Mouse (Mus musculus): ENCODE results near the gene Btg2. TPM values are rescaled to one million over a fixed set of nuclear protein-coding genes. Genes with fewer than 3 reads are reported as not detected.

Gene Btg2
- total RNA-seq, 2 experiments from 2014 or later, result 25.6 to 27.8 TPM

DNA sequence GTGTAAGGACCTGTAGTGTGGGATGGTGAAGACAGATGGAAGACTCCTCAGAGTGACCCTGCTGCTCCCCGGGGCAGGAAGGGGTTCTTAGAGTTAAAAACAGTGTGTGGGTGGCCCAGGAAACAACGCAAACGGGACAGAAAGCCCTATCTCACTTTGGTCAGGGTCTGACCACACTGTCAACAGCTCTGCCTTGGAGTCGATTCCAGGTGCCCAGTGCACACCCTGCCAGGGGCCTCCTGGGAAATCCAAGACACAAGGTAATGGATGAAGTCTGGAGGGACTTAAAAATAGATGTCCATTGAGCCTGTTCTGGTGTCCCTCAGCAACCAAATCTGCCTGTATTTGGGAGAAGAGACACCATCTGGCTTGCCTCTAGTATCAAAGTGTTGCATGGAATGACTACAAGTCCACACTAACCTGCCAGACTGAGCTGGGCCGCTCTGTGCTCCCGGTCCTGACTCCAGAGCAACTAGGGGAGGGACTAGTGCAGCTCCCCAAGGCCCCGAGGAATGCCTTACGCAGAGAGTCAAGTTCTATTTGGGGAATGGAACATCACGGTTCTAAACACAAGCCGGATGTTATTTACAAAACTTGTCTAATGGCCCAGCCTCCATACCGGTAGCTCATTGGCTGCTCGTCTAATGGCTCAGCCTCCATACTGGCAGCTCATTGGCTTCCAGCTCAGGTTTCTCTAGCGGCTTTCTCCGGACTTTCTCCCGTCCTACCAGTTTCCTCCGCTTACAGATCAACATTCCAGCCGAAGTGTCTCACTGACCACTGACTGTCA is 20.0 kb upstream of the Btg2 start:
- peak; percentile 48 to 64 for DNase-seq (ENCODE audit: low spot score in 2 of 2)

DNA sequence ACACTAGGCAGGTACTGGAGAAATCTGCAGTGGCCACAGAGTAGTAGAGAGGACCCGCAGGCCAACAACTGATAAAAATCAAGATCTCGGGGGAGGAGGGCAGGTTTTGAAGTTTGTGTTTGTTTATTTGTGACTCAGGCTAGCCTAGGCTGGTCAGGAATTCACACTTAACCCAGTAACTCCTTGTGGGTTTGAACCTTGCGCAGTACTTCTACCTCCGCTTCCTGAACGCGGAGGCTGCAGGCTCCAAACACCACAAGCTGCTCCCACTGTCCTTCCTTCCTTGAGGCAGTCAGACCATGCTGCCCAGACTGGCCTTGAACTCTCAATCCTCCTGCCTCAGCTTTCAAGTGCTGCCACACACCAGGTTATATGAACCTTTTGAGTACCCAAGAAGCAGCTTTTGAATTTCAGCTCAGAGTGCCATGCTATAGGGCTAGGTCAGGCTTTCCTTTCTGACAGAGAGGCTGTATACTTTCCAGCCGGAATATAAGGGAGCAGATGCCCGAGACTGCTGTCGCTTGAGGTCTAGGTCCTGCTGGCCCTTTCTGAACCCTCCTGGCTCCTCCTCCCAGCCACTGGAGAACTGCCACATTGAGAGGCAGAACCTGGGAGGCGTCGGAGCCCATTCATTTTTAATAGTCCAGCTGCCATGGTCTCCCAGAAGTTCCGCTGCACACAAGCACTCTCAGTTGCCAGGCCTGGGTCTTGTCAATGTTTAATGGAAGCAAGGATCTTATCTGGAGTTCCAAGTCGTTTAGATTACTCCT is 19.2 kb upstream of the Btg2 start:
- DNase-seq (ENCODE audit: low spot score in 2 of 2), result no peak

DNA sequence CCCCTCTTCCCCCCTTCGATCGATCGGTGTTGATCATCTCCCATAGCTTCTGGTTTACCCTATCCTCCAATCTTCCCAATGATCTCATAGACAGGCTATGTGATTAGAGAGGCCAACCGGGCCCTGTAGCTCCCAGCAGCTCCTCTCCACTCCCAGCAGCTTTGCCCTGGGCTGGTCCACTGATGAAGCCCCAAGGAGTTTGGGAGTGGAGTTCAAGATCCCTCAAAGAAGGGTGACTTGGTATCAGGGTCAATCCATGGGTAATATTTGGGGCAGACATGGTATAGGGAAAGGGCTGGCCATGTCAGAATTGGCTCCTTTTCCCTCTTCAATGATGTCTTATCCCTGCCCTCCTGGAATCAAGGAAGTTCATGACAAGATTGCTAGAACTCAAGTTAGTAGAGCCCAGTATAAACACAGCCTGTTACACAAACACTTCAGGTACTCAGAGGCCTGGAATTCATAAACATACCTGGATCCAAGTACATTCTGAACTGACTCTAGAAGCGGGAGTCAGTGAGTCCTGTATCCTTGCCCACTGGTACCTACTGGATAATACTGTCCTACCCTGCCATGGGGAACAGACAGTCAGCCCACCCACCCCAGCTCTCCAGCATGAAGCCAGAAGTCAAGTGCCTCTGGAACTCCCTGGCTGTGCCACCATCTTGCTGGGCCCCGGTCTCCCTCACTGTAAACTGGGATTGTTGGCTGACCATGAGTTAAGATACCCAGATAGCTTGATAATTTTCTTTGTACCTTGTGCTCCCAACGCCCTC is 18.3 kb upstream of the Btg2 start:
- no peak for DNase-seq (ENCODE audit: low spot score in 2 of 2)

DNA sequence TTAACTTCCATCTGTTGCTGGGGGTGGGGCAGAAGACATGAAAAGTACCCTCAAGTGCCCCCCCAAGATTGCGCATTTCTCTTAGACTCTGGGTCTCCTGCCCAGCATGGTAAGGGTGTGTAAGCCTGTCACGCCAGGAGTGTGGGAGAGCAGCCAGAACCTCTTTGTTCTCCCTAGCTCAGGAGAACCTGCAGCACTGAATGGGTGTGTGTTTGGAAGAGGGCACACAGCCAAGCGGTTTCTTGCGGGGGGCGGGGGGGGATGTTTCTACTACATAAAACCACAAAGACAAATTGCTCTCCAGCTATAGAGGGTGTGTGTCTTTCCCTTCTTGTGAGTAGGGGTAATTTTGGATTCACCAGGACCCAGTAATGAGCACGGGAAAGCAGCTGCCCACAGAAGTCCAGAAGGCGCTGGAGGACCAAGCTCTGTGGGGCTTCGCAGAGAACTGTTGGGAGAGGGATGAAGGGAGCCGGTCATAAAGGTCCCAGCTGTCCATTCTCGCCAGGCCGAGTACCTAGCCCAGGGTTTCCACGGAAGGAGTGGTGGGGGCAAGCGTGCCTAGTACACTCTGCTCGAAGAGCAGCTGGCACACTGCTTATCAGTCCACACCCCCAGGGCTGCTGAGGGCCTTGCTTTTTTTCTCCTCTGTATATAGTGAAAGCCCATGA is 17.5 kb upstream of the Btg2 start:
- no peak for DNase-seq (ENCODE audit: low spot score in 2 of 2)

DNA sequence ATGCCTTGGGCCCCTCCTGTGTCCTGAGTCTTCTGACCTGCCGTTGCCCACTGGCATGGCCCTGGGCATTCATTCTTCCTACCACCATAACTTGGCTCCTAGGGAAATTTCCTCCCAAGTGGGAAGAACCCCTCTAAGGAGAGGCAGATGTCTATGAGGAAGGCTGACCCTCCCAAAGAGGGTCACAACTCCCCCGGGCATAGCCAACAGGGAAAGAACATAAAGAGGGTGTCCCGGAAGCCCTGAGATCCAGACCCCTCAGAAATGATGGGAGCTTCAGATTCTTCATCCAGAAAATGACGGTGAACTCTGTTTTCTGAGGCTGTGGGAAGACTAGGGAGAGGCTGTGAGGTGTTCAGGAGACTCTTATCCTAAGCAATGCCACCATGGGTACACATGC is 16.8 kb upstream of the Btg2 start:
- DNase-seq (ENCODE audit: low spot score in 2 of 2), result no peak

DNA sequence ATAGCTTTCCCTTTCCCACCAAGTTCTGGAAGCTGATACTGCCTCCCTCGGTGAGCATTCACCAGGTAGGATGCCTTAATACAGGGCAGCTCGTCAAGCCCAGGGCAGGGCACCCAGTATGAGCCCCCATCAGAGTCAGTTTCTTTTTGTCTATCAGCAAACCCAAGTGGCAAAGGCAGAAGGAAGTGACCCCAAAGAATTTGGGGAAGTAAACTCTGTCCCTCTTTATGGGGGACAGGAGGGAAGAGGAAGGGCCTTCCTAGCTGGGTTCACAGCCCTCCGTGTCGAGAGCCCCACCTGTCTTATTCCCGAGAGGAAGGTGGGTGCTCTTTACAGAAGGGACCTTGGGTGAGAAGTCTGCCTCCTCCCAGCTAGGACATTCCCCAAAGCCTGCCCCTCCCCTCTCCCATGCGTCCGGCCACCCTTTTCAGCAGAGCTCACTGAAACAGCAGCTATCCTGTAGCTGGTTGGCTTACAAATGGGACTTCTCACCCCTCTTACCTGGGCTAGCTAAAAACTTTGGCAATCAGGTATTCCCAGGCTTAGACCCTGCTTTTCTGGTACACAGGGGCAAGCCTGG is 16.2 kb upstream of the Btg2 start:
- no peak for DNase-seq (ENCODE audit: low spot score in 2 of 2)

DNA sequence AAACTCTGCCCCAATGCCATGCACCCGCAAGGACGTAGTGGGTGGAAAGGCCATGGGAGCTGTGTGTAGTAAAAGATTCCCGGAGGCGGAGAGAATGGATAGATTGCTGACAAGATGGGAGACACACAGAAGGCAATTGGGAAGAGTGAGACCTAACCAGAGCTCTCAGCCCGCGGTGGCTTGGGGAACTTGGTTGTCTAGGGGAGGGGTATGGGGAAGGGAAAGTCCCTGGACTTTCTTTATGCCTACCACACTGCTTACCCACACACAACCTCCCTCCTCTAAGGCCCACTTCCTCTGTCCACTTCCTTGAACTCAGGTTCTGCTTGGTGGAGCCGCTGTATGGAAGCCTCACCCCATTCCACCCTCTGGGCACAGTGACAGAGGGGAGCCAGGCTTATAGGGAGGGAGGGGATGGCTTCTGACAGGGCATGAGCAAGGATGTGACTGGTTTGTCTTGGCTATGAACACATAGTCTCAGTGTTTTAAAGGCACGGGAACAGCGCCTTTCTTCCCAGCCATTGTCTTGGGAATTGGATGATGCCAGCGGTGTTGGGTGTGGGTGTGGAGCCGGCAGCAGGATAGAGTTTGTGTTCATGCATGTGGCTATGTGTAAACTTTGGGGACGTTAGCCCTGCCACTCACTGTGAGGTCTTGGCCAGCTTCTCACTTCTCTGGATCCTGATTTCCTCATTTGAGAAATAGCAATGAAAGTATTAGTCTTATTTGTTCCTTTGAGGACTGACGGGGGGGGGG is 15.0 kb upstream of the Btg2 start:
- DNase-seq (ENCODE audit: low spot score in 2 of 2), result no peak

DNA sequence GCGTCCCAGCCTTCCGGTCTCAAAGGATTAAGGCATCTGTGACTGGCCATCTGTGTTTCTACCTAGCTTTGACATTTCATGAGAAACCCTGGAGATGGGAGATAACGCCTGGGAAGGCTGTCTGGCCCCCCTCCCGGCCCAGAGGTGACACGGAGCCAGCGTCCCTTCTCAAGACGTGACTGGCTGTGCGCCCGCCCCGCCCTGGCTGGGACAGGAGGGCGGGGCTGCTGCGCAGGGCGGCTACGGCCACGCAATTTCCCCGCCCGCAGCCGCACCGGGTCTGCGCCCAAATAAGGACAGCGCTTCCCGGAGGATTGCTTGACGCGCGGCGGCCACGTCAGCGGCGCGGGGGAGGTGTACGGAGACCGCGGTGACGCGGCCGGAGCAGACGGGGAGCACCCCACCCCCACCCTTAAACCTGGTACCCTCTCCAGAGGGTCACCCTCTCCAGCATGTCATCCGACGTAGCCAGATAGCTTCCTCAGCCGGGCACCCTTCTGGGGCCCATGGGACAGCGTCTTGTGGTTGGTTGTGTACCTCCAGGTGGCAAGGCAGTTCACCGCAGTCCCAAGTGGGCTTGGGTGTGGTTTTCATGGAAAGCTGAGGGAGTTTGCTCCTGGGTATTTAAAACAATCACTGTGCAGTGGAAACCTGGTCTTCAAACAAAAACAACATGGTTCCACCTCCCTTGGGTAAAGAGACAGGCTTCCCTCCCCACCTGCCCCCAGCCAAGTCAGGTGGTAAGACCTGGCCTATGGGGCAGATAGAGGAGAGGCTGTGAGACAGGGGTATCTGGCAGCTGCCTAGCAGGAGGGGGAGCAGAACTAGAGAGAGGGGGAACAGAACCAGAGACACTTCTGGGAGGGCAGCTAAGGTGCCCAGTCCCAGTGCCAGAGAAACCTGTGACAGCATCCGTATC is 14.2 kb upstream of the Btg2 start:
- peak; percentile 74 to 80 for DNase-seq (ENCODE audit: low spot score in 2 of 2)

DNA sequence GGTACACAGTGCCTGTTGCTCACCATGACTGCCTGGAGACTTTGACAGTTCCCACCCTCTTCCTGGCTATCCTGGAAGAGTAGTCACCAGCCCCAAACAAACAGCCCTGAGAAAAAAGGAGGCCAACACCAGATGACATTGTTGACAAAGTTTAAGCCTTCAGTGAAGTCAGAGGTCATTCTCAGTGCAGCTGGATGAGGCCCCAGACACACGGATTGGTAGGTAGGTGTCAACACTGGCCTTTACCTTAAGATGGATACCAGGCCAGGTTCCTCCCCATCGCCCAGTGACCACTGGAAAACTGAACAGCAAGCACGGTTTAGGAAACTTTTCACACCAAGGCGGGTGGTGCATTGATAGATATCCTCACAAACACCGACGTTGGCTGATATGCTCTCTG is 13.4 kb upstream of the Btg2 start:
- DNase-seq (ENCODE audit: low spot score in 2 of 2), result no peak

DNA sequence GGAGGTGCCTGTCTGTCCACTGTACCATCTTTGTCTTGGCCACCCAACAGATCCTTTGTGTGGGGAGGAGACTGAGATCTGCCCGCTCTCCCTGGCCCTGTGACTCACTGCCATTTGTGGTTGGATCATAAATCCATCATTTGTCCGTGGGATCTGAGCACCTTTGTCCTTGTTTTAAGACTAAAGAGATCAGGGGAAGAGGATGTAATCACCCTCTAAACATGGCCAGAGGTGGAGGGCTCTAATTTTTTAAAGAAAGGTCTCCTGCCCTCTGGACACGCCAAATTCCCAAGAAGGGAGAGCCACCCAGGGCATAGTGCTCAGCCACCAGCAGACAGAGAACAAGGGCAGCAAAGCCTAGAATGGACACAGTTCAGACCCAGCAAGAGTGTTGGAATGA is 12.9 kb upstream of the Btg2 start:
- DNase-seq (ENCODE audit: low spot score in 2 of 2), result no peak

DNA sequence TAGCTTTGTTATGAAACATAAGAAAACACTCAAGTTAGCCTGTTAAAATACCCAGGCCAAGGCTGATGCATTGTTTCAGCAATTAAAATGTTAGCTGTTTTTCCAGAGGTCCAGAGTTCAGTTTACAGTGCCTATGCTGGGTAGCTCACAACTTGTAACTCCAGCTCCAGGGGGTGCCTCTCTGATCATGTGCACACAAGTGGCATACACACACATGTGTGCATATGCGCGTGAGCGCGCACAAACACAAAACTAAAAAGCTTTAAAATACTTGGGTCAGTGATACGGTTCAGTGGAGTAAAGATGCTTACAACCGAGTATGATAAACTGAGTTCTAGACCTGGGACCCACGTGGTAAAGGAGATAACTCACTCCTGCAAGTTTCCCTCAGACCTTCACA is 10.2 kb upstream of the Btg2 start:
- DNase-seq (ENCODE audit: low spot score in 2 of 2), result no peak

DNA sequence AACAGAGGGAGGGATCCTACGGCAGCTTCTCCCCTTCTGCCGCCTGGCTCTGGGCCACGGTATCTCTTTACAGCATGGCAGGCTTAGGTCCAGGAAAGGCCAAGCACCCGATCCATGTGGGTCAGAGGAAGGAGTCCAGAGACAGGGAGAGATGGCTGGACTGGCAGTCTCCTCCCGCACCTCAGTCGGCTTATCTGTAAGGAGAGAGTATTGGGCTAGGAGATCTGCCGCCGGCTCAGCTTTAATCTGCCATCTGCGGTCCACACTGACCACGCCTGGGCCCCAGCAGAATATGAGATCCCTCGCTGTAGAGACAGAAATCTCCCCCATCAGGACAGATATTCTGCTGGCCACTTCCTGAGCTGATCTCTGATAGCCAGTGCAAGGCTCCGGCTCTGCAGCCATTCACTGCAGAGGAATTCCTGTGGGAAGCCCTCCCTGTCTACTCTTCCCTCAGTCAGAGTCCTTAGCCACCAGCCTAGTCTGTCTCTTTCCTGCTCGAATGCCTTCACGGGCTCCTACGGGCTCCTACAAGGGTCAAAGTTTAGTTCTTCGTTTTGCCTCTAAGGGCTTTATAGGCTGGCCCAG is 8.0 kb upstream of the Btg2 start:
- no peak for DNase-seq (ENCODE audit: low spot score in 2 of 2)

DNA sequence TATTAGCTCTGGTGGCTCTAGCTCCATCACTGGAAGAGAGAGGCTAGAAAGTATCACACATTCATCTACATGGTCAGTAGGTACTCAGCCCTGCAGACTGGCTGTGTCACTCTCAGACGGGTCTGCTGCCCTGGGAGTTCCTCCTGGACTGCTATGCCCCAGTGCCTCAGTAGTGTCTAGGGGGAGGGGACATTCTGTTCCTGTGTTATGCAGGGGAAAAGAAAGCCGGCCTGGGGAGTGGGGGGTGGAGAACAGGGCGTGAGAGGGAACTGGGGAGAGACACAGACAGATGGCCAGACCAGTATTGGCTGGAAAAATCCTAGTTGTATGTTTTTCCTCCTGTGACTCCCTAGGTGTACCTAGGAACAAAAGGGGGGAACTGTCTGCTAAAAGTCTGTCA is 7.1 kb upstream of the Btg2 start:
- DNase-seq (ENCODE audit: low spot score in 2 of 2), result no peak

DNA sequence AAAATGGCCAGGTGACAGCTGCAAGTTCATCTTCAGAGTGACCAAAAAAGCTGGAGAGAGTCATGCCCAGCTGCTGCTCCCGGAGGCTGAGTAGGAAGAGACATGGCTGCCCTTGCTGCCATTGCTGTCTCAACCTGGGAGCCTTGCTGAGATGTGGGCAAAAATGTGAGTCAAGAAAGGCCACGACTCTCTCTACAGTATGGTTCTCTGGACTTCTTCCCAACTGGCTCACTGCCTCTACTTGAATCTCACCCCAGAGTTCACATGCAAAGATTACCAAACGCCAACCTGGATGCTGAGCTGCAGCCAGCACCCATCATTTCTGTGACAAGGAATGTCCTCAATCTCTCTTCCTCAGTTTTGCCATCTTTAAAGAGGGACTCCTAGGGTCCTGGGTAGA is 5.2 kb upstream of the Btg2 start:
- no peak for DNase-seq (ENCODE audit: low spot score in 2 of 2)

DNA sequence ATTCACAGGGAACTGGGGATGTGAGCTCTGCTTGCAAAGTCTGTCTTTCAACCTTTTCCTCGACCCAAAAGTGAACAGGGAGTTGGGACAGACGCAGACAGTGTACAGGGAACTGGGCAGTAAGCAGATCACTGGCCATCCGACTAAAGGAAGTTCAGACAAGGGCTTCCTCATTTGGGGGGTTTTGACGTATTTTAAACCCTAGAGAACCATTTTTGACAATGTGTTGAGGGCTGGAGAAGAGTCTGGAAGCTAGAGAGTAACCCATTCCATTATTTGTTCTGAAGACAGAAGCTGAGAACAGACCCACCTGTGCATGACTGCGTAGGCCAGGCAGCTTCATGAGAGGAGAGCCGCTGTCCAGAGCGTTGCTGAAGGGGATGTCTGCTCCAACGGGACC is 4.8 kb upstream of the Btg2 start:
- no peak for DNase-seq (ENCODE audit: low spot score in 2 of 2)

DNA sequence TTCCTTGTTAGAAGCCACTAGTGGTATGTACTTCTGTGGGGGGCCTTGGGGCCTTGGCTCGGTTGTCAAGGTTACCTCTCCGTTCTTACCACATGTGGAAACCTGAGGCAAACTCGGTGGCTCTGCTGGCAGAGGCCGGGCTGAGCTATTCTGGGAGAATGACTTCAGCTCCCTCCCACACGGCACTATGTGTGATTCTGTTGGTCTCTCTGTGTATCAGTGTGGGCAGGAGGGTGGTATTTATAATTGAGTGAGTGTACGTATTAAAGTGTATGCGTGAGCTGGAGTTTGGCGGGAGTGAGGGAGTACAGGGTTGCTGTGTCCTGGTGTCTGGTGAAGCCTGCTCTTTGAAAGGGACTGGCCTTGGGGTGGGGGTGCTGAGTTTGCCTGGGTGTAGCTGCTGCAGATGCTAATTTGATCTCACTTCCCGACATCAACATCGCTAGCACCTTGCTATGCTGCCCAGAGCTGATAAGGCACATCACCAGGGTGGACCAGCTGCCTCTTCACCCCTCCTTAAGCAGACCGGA is 4.1 kb upstream of the Btg2 start:
- DNase-seq (ENCODE audit: low spot score in 2 of 2), result peak in 1 of 2 experiments; percentile 46

DNA sequence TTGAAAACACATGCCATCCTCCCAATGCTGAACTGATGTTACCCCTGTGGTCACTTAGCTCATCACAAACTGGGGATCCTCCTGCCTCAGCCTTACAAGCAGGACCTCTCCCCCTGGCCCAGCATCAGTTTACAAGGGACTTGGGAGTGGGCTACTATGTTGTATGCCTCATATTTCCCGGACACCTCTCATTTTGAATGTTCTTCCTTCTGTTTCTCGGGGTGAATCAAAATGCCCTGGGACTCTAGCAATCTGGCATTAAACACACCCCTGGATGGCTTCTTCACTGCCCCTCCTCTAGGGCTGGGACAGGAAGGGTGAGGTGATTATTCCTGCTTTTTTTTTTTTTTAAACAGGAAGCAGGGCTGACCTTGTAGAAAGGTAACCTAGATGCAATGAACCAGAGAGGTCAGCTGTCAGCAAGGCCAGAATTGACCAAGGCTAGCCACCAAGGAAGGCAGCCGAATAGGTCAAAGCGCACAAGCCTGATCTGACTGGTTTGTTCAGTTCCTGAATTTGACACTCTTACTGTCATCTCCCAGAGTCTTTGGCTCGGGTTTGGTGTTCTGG is 2.0 kb upstream of the Btg2 start:
- no peak for DNase-seq (ENCODE audit: low spot score in 2 of 2)

DNA sequence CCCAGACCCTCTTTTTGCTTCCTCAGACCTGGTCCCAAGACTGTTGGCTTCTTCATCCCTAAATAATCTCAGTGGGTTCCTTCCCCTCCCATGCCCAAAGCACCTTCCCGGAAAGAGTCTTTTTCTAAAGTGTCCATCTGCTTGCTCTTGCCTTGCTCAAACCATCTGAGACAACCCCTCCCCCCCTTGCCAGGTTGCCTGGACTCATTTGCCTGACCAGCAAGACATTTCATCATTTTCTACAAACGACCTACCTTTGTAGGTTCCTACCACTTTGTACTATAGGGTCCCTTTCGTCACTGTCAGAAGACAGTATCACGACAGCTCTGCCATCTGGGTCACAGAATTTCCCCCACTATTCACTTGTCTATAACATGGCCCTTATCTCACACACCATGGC is 1.5 kb upstream of the Btg2 start:
- DNase-seq (ENCODE audit: low spot score in 2 of 2), result no peak

Measured in adrenal gland, postnatal 4 days (tissue).